Mouse (Mus musculus) erythroblast, embryonic 14.5 days (primary cell): ENCODE data around the gene Gnb1.

Experiments
- GATA1 ChIP-seq: IDR thresholded peaks from 2 replicates; pipeline ENCODE4 v1.6.1; 2012; ENCODE audit warnings: low read length, inconsistent platforms, mixed read lengths
- TAL1 ChIP-seq: IDR thresholded peaks from 3 replicates; pipeline ENCODE4 v1.6.1; 2012; ENCODE audit warnings: low read length, inconsistent platforms, mixed read lengths

DNA sequence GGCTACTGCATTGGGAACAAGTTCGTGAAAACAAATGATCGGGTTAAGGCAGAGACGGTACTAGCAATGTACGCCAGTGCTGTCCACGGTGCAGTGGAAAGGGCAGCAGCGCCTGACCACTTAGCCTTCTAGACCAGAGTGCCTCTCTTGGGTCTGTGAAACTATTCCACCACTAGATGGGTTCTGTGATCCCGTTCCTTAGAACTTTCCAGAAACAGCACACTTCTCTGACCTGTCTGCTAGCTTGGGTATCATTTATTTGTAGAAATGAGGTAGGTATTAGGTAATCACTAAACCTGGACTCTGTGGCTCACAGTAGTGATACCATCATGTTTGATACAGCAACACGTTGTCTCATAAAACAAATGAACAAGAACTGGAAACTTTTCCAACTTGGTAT lies 75.4 kb downstream of the Gnb1 start:
- TF ChIP-seq TAL1 (no peak), GATA1 (no peak)
